Mouse (Mus musculus): ENCODE measurements at regions not wholly inside any gene's neighbourhood (a gene's known extent, or its start where the extent isn't known, plus 50 kb on each side); places are given as distances from the start of the nearest gene placed in this dataset.

GRCm38 (mm10) chr15:29255152-29255551, 917.2 kb upstream of the Ctnnd2 start:
- no peak for TF ChIP-seq CHD2 (IDR thresholded peaks at IDR 0.05; ENCODE audit: low read depth, low read length)
- no peak for TF ChIP-seq HCFC1 (IDR thresholded peaks at IDR 0.05; ENCODE audit: borderline replicate concordance, insufficient read depth, low read length)
- no peak for TF ChIP-seq MAFK (IDR thresholded peaks at IDR 0.05; ENCODE audit: insufficient read depth, low read depth, low read length)
- TF ChIP-seq ZC3H11A (IDR thresholded peaks at IDR 0.05; ENCODE audit: borderline replicate concordance, low read depth, low read length) = no peak
- no peak for TF ChIP-seq ZNF384 (IDR thresholded peaks at IDR 0.05; ENCODE audit: low read depth, low read length)
